Mouse (Mus musculus) megakaryocyte progenitor cell, adult 5-6 weeks (primary cell): Measurements from ENCODE around the gene Mthfsl. TPM values are rescaled to one million over a fixed set of nuclear protein-coding genes. Genes with fewer than 3 reads are reported as not detected.
"Not testable (repeated sequence)": the region's sequence is repeated elsewhere in the genome, so short reads cannot be mapped to it uniquely, and the experiment has no call there.

Experiments
- ATAC-seq: replicated peaks from 2 replicates; pipeline ENCODE4 v1.8.0; 2016; ENCODE audit warnings: mild to moderate bottlenecking, moderate TSS enrichment, inconsistent platforms; ENCODE audit not compliant: poor library complexity
- total RNA-seq, 2 experiments: library from RNA; stranded (forward) in 1 of 2; stranded (reverse) in 1 of 2; fragments of 157-497, 149-512 nt in 1 of 2; fragments of 200-1000 nt in 1 of 2; gene quantifications; 2 replicates each; pipeline versions ENCODE4 v1.2.3 to v1.2.4; 2015 to 2017

Gene Mthfsl
- total RNA-seq, 2 experiments from 2014 or later, result 18.4 to 41.1 TPM

DNA sequence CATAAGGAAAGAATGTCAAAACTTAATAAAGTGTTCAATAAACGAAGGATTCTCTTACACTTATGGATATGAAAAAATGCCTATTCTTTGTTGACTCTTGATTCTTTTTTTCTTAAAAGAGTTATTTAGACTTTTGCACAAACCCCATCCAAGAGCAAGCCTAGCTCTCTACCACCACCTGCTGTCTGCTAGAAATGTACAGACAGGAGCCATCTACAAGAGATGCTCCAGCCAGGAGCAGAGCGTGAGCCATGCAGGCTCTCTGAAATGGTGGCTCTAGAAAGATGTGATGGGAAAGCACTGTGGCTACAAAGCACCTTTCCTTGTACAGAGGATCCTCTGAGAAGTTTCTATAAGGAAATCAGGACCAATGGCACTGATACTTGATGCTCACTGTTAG is 21.4 kb downstream of the Mthfsl start:
- peak; percentile 79 for ATAC-seq

- ATAC-seq, result 0 out of 2 replicates have a peak, but pooled peaks have one; percentile 34
Measured at GRCm38 (mm10) chr9:88691307-88691706, 28.8 kb downstream of the Mthfsl start.

- not testable (repeated sequence) for ATAC-seq
Measured at GRCm38 (mm10) chr9:88689451-88689850, 30.6 kb downstream of the Mthfsl start.

GRCm38 (mm10) chr9:88686719-88687118 is 33.4 kb downstream of the Mthfsl start:
- ATAC-seq, result not testable (repeated sequence)

GRCm38 (mm10) chr9:88658341-88658740 is 61.8 kb downstream of the Mthfsl start:
- not testable (repeated sequence) for ATAC-seq

DNA sequence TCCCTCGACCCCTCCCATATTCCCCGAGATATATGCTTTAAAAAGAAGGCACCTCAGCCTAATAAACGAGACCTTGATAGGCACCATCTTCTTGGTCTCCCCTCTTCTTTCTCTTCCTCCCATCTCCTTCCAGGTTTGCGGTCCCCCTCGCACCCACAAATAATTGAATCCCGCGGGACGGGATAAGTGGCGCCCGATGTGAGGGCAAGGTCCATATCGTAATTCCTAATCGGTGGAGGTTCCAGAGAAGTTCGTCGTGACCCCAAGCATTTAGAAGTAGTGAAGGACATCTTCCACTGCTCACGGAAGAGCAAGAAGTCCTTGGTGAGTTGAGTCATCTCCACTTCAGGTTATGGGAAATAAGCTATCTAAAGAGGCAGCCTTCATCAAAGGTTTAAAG is 69.4 kb downstream of the Mthfsl start:
- ATAC-seq, result not testable (repeated sequence)

Other genes with a start within 250 kb of the Mthfsl start
- gene Syncrip, start 237.7 kb downstream of the Mthfsl start, total RNA-seq (2015), result 250 and 274 TPM in 2 replicates
- gene Syncrip, start 237.7 kb downstream of the Mthfsl start, total RNA-seq (2017), result 254 and 290 TPM in 2 replicates
- gene Zfp949, start 172.3 kb downstream of the Mthfsl start, total RNA-seq (2015), result 8.8 and 11.2 TPM in 2 replicates
- 10.2 and 10.4 TPM in 2 replicates for gene Zfp949, start 172.3 kb downstream of the Mthfsl start, total RNA-seq (2017)
- 0.15 TPM in 1 of 2 replicates, not detected in the other for gene Trim43a, start 139.4 kb downstream of the Mthfsl start, total RNA-seq (2015)
- not detected in 2 replicates for gene Trim43a, start 139.4 kb downstream of the Mthfsl start, total RNA-seq (2017)
- gene Bcl2a1d, start 11.6 kb upstream of the Mthfsl start, total RNA-seq (2015), result 1.1 and 1.6 TPM in 2 replicates
- gene Bcl2a1d, start 11.6 kb upstream of the Mthfsl start, total RNA-seq (2017), result 0.71 and 2.3 TPM in 2 replicates
- not detected in 2 replicates for gene Trim43c, start 118.9 kb upstream of the Mthfsl start, total RNA-seq (2015)
- gene Trim43c, start 118.9 kb upstream of the Mthfsl start, total RNA-seq (2017), result not detected in 2 replicates
- gene Bcl2a1a, start 236.6 kb upstream of the Mthfsl start, total RNA-seq (2015), result 0.42 and 0.64 TPM in 2 replicates
- gene Bcl2a1a, start 236.6 kb upstream of the Mthfsl start, total RNA-seq (2017), result not detected in 2 replicates